Mouse (Mus musculus): ENCODE measurements around the gene Gabbr1.

DNA sequence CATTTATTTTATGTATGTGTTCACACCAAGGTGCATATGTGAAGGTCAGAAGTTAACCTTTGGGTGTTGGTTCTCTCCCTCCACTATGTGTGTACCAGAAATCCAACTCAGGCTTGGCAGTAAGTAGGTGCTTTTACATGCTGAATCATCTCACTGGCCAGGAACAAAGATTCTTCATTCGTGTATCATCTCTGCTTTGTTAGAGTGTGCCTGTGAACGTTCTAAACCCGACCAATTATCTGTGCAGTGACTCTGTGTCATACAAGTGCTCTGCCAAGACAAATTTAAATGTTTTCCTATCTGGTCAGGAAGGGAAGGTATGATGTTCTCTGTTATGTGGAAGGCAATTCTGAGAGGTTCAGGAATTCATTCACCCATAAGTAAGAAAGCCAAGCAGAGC, 15.7 kb downstream of the Gabbr1 start:
- TF ChIP-seq CTCF (IDR thresholded peaks at IDR 0.05) (no peak), EP300 (IDR thresholded peaks at IDR 0.05) (no peak)
